Mouse (Mus musculus) kidney, adult 2 months (tissue): Measurements from ENCODE around the gene Ndufb8.

Source experiments
- CTCF ChIP-seq: fragments of 200-500 bp; conservative IDR thresholded peaks from 2 replicates; pipeline ENCODE4 v1.5.1; 2011; ENCODE audit warnings: low read depth, mild to moderate bottlenecking, control low read depth, low read length, moderate library complexity, mixed read lengths; ENCODE audit not compliant: insufficient read depth, insufficient read length
- POLR2A ChIP-seq: fragments of 200-500 bp; IDR thresholded peaks from one replicate; pipeline ENCODE4 v1.6.1; 2011; ENCODE audit warnings: low read depth, low read length, control low read depth

GRCm38 (mm10) chr19:44554861-44555590, at the start of gene Ndufb8:
- peak; percentile 84 for TF ChIP-seq POLR2A
- TF ChIP-seq CTCF = no peak
